Mouse (Mus musculus): ENCODE measurements around the gene Ctnna3. TPM values are rescaled to one million over a fixed set of nuclear protein-coding genes. Genes with fewer than 3 reads are reported as not detected.
A peak's percentile ranks its signal among the peaks of the same experiment; 100 is the strongest.

The Ctnna3 gene
- total RNA-seq, 2 experiments from 2014 or later: 75.4 to 79.3 TPM

- intact Hi-C loops (cut with DNase I): no loop called here
- peak; percentile 46 to 52 for DNase-seq
Observed at GRCm38 (mm10) chr10:63478946-63479345, 49.0 kb downstream of the Ctnna3 start.

- peak; percentile 62 to 64 for DNase-seq
- intact Hi-C loops (cut with DNase I): no loop called here
Observed at GRCm38 (mm10) chr10:63480066-63480465, 50.2 kb downstream of the Ctnna3 start.

- intact Hi-C loops (cut with DNase I): no loop called here
- no peak for DNase-seq
Observed at GRCm38 (mm10) chr10:63488346-63488745, 58.4 kb downstream of the Ctnna3 start.

GRCm38 (mm10) chr10:63523956-63524355 is 94.1 kb downstream of the Ctnna3 start:
- intact Hi-C loops (cut with DNase I): no loop called here
- DNase-seq: no peak

GRCm38 (mm10) chr10:63526027-63526426 is 96.1 kb downstream of the Ctnna3 start:
- intact Hi-C loops (cut with DNase I): no loop called here
- DNase-seq: no peak

- DNase-seq: no peak
- intact Hi-C loops (cut with DNase I): no loop called here
Observed at GRCm38 (mm10) chr10:63532381-63532780, 102.5 kb downstream of the Ctnna3 start.

- intact Hi-C loops (cut with DNase I): loop anchor here (10.0 kb wide), 1 partner anchor 117 kb away; the partner anchor contains the start of gene Gm7075
- peak; percentile 66 to 71 for DNase-seq
Observed at GRCm38 (mm10) chr10:63541754-63542153, 111.9 kb downstream of the Ctnna3 start.

- DNase-seq: no peak
- intact Hi-C loops (cut with DNase I): loop anchor here (10.0 kb wide), 1 partner anchor 118 kb away; the partner anchor contains the start of gene Gm7075
Observed at GRCm38 (mm10) chr10:63542493-63542892, 112.6 kb downstream of the Ctnna3 start.

GRCm38 (mm10) chr10:63566691-63567090 is 136.8 kb downstream of the Ctnna3 start:
- intact Hi-C loops (cut with DNase I): no loop called here
- DNase-seq: no peak

- DNase-seq: no peak
- intact Hi-C loops (cut with DNase I): no loop called here
Observed at GRCm38 (mm10) chr10:63571561-63571960, 141.7 kb downstream of the Ctnna3 start.

GRCm38 (mm10) chr10:63572866-63573265 is 143.0 kb downstream of the Ctnna3 start:
- DNase-seq: no peak
- intact Hi-C loops (cut with DNase I): no loop called here

- DNase-seq: peak in 1 of 2 experiments; percentile 36
- intact Hi-C loops (cut with DNase I): no loop called here
Observed at GRCm38 (mm10) chr10:63574100-63574609, 144.3 kb downstream of the Ctnna3 start.

- peak; percentile 83 to 91 for DNase-seq
- intact Hi-C loops (cut with DNase I): loop anchor here (5.0 to 10.0 kb wide), 4 partner anchors 110 to 692 kb away; partner anchors contain the start of gene Gm7075
Observed at GRCm38 (mm10) chr10:63582608-63583007, 152.7 kb downstream of the Ctnna3 start.

GRCm38 (mm10) chr10:63583798-63584374 is 154.0 kb downstream of the Ctnna3 start:
- intact Hi-C loops (cut with DNase I): loop anchor here (5.0 to 10.0 kb wide), 4 partner anchors 108 to 691 kb away; partner anchors contain the start of gene Gm7075
- no peak for DNase-seq

GRCm38 (mm10) chr10:63599417-63599816 is 169.5 kb downstream of the Ctnna3 start:
- intact Hi-C loops (cut with DNase I): no loop called here
- no peak for DNase-seq

- intact Hi-C loops (cut with DNase I): no loop called here
- DNase-seq: peak in 1 of 2 experiments; percentile 28
Observed at GRCm38 (mm10) chr10:63601206-63601605, 171.3 kb downstream of the Ctnna3 start.

- no peak for DNase-seq
- intact Hi-C loops (cut with DNase I): no loop called here
Observed at GRCm38 (mm10) chr10:63628546-63628945, 198.6 kb downstream of the Ctnna3 start.

GRCm38 (mm10) chr10:63633915-63634314 is 204.0 kb downstream of the Ctnna3 start:
- intact Hi-C loops (cut with DNase I): no loop called here
- no peak for DNase-seq

GRCm38 (mm10) chr10:63637987-63638386 is 208.1 kb downstream of the Ctnna3 start:
- intact Hi-C loops (cut with DNase I): no loop called here
- DNase-seq: no peak

- no peak for DNase-seq
- intact Hi-C loops (cut with DNase I): no loop called here
Observed at GRCm38 (mm10) chr10:63647300-63647699, 217.4 kb downstream of the Ctnna3 start.

- no peak for DNase-seq
- intact Hi-C loops (cut with DNase I): no loop called here
Observed at GRCm38 (mm10) chr10:63650307-63650706, 220.4 kb downstream of the Ctnna3 start.

GRCm38 (mm10) chr10:63652887-63653286 is 223.0 kb downstream of the Ctnna3 start:
- intact Hi-C loops (cut with DNase I): no loop called here

More at GRCm38 (mm10) chr10:63652887-63653286, 223.0 kb downstream of the Ctnna3 start:
- DNase-seq: no peak

Data from heart, postnatal 10 days (tissue).